Mouse (Mus musculus) heart, embryonic 11.5 days (tissue): Measurements from ENCODE around the gene Ccdc181. TPM values are rescaled to one million over a fixed set of nuclear protein-coding genes. Genes with fewer than 3 reads are reported as not detected.

ENCODE experiments used
- ATAC-seq: fragments of 200-750 bp; cut with Nextera tagmentation; replicated peaks from 2 replicates; pipeline ENCODE4 v1.8.0; 2017; ENCODE audit warnings: moderate library complexity; ENCODE audit not compliant: insufficient number of reproducible peaks, low FRiP score, low TSS enrichment
- H3K27ac ChIP-seq: fragments of 300-500 bp; sonication (generic); 2 replicates; pipeline ENCODE4 v1.5.1; 2014; ENCODE audit warnings: mild to moderate bottlenecking, low read depth, low read length
- H3K27me3 ChIP-seq: fragments of 300-500 bp; sonication (generic); 2 replicates; pipeline ENCODE4 v1.6.1; 2014; ENCODE audit warnings: mild to moderate bottlenecking, low read length, mixed read lengths; ENCODE audit not compliant: control insufficient read depth, insufficient read depth
- H3K36me3 ChIP-seq: fragments of 300-500 bp; sonication (generic); 2 replicates; pipeline ENCODE4 v1.6.1; 2014; ENCODE audit warnings: mild to moderate bottlenecking, low read length, moderate library complexity, mixed read lengths; ENCODE audit not compliant: control insufficient read depth, insufficient read depth
- H3K4me1 ChIP-seq: fragments of 300-500 bp; sonication (generic); 2 replicates; pipeline ENCODE4 v1.6.1; 2014; ENCODE audit warnings: low read length; ENCODE audit not compliant: control insufficient read depth, insufficient read depth
- H3K4me2 ChIP-seq: fragments of 300-500 bp; sonication (generic); 2 replicates; pipeline ENCODE4 v1.6.1; 2014; ENCODE audit warnings: mild to moderate bottlenecking, moderate library complexity
- H3K4me3 ChIP-seq: fragments of 300-500 bp; sonication (generic); 2 replicates; pipeline ENCODE4 v1.5.1; 2014; ENCODE audit warnings: low read depth, low read length
- H3K9ac ChIP-seq: fragments of 300-500 bp; sonication (generic); 2 replicates; pipeline ENCODE4 v1.6.1; 2014; ENCODE audit warnings: mild to moderate bottlenecking, low read depth, low read length, moderate library complexity
- H3K9me3 ChIP-seq: fragments of 300-500 bp; sonication (generic); replicated peaks from 2 replicates; pipeline ENCODE4 v1.6.1; 2016; ENCODE audit warnings: low read length; ENCODE audit not compliant: control insufficient read depth
- WGBS: fragments of 180-500 bp; shearing (Covaris S2); extraction: QIAGEN DNeasy Blood & Tissue Kit; methylation state at CpG from one replicate; pipeline ENCODE4 v1.1.7; 2014; ENCODE audit not compliant: insufficient replicate concordance; 5-methylcytosine and 5-hydroxymethylcytosine counted together
- polyA plus RNA-seq: library from polyadenylated mRNA; unstranded; fragments of >200 nt; fragmentation: Nextera tagmentation; extraction: Ambion mirVana; gene quantifications from 2 replicates; pipeline ENCODE4 v1.2.1, GENCODE M21; 2014

The Ccdc181 gene
- polyA plus RNA-seq, 1 experiment from 2014 or later, result 8.4 TPM

DNA sequence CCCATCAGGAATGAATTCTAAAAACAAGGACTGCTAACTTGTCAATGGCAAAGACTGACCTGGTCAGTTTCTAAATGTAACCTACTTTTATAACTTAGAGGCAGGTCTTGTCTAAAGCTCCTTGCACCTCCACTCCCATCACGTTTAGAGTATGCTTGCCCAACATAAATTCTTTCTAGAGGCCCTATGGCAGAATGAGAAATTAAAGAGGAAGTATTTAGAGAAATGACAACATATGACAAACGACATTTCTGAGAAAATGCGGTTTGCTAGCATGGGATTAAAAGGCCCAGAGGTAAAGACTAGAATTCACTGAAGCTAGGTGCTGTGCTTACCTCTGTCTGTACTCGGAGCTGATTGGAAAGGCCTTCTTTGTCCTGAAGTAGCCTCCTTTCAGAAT lies 26.6 kb downstream of the Ccdc181 start:
- Histone ChIP-seq H3K4me3 (no peak overlapping the region), H3K4me2 (no peak overlapping the region), H3K9me3 (no peaks in the 10 kb centered on the region), H3K27me3 (no peaks in the 10 kb centered on the region), H3K36me3 (peaks cover 24% of the 10 kb centered on the region), H3K4me1 (no peaks in the 10 kb centered on the region), H3K27ac (no peak overlapping the region), H3K9ac (no peak overlapping the region)
- WGBS, result 89% methylated on average over 4 of the region's 4 CpGs
- no peak for ATAC-seq

DNA sequence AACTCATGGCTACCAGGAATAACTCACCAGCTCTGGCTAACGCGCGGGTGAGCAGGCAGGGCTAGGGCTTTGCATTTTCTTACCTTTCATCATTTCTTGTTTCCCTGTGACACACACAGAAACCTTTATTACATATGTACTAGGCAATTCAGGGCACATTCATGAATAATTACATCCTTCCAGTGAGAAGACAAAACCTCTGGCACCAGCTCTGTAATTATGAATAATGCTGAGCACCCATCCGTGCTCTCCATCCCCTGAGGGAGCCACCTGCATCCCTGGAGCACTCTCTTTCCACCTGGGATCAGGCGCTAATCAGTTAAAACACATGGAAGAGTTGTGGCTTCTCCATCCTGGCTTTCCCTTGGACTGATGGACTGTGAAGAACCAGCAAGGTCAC lies 28.4 kb downstream of the Ccdc181 start, which contains the start of gene Nme7:
Gene Nme7, plus strand, starts transcription at position 301 of the 400 bp plus-strand sequence.
- H3K4me3 ChIP-seq, result no peak within 1 kb of the TSS
- no peak for ATAC-seq
- no peak within 1 kb of the TSS for H3K9ac ChIP-seq
- no peak within 1 kb of the TSS for H3K27ac ChIP-seq
- H3K4me1 ChIP-seq, result peaks cover 5% of the 10 kb centered on the region; the same call in 1 of the 2 replicates
- peaks cover 20% of the 10 kb centered on the region for H3K36me3 ChIP-seq
- 86% methylated on average over 5 of the region's 5 CpGs for WGBS
- H3K27me3 ChIP-seq, result no peaks in the 10 kb centered on the region
- H3K9me3 ChIP-seq, result no peaks in the 10 kb centered on the region
- H3K4me2 ChIP-seq, result no peak within 1 kb of the TSS

DNA sequence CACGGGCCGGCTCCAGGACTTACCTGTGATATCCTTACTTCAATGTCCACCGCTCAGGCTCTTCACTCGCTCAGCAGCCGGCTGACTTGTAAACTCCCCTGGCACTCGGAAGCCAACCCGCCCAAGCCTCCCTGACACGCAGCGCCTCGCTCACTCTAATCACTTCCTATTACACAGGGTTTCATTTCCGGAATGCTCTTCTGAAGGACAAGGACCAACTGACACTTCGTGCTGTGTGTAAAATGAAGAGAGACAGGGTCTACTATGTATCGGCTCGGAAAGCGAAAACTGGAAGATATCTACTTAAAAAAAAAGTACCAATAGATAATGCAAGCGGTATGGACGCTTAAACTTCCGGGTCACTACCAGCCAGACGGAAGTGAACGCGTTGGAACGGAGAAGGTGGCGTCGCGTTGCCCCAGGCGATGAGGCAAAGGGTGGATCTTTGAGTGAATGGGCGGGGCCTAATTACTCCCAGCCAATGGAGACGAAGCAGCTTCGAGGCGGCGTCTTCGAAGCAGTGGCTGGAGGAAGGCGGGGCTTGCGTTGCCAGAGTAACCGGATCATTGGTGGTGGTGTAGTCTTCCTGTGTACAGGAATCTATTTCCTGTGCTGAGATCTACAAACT lies 31.9 kb downstream of the Ccdc181 start, which contains the start of gene Blzf1:
Gene Blzf1, minus strand, starts transcription at position 366 of the 628 bp plus-strand sequence.
- peaks cover 5% of the 10 kb centered on the region; the same call in 1 of the 2 replicates for H3K4me1 ChIP-seq
- peak within 1 kb of the TSS; percentile 66 for H3K27ac ChIP-seq
- peak within 1 kb of the TSS; percentile 80 for H3K4me2 ChIP-seq
- H3K9ac ChIP-seq, result peak within 1 kb of the TSS; percentile 87
- H3K27me3 ChIP-seq, result no peaks in the 10 kb centered on the region
- peak; percentile 98 for ATAC-seq
- WGBS, result under 1% methylated on average over 35 of the region's 35 CpGs
- H3K36me3 ChIP-seq, result peaks cover 1% of the 10 kb centered on the region
- H3K9me3 ChIP-seq, result no peaks in the 10 kb centered on the region
- peak within 1 kb of the TSS; percentile 94 for H3K4me3 ChIP-seq

DNA sequence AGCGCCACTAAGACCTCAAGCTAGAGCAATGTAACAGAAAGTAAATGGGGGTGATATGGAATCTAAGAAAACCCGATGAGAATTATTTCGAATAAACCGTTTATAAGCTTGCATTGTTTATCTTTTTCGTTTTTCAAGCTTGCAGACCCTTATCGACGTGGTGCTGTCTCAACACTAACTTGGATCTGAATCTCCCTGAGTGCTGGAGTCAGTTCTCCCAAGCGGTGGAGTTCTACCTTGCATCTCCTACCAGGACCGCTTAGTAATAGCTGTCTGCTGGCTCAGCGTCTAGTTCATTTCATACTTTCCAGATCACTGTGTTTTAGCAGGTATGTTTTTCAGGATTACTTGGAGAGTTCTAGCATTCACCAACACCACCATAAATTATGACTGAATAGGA lies 32.5 kb downstream of the Ccdc181 start:
- WGBS, result 11% methylated on average over 10 of the region's 10 CpGs
- H3K9ac ChIP-seq, result peak overlapping the region; percentile 72
- ATAC-seq, result no peak
- H3K4me1 ChIP-seq, result peaks cover 5% of the 10 kb centered on the region; the same call in 1 of the 2 replicates
- peak overlapping the region; percentile 94 for H3K4me3 ChIP-seq
- no peaks in the 10 kb centered on the region for H3K9me3 ChIP-seq
- H3K4me2 ChIP-seq, result peak overlapping the region; percentile 80
- H3K27ac ChIP-seq, result peak overlapping the region; percentile 29; the same call in 1 of the 2 replicates
- no peaks in the 10 kb centered on the region for H3K27me3 ChIP-seq
- H3K36me3 ChIP-seq, result 0 out of 2 replicates have a peak, but pooled peaks cover 2% of the 10 kb centered on the region

DNA sequence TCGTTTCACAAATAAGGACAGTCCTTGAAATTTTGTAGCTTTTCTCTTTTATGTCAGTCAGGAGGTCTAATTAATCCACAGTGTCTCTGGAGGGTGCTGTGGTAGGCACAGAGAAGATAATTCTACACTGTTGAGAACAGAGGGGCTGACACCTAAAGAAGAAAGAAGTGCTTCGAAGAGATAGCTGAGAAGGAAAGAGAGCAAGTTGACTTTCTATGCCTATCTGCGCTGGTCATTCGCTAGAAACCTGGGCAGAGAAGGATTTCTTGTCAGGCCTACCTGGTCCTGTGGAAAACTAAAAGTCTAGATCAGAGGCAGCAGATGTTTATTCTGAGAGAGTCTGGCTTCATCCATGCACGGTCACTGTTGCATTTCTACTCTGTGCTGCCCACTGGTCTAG lies 38.7 kb downstream of the Ccdc181 start:
- Histone ChIP-seq H3K9me3 (no peaks in the 10 kb centered on the region), H3K4me1 (peaks cover 6% of the 10 kb centered on the region; the same call in 1 of the 2 replicates), H3K27ac (no peak overlapping the region), H3K9ac (no peak overlapping the region), H3K4me2 (no peak overlapping the region), H3K4me3 (no peak overlapping the region), H3K27me3 (no peaks in the 10 kb centered on the region), H3K36me3 (0 out of 2 replicates have a peak, but pooled peaks cover 2% of the 10 kb centered on the region)
- no peak for ATAC-seq
- WGBS, result 82% methylated on average over 5 of the region's 5 CpGs

DNA sequence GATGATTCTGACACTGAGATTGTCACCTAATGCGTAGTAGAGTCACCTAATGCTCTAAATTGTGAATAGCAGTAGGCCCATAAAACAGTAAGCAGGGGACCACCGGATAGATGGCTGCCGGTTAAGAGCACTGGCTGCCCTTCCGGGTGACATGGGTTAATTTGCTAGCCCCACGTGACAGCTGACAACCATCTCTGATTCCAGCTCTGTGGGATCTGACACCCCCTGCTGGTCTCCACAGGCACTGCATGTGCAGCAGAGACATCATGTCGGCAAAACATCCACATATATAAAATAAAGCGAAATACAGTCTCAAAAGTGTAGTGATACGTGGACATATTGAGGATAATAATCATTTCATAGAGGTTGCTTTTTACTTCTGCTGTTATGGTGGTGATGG lies 39.9 kb downstream of the Ccdc181 start:
- Histone ChIP-seq H3K27me3 (no peaks in the 10 kb centered on the region), H3K4me3 (no peak overlapping the region), H3K4me1 (peaks cover 14% of the 10 kb centered on the region), H3K9me3 (no peaks in the 10 kb centered on the region), H3K4me2 (no peak overlapping the region), H3K36me3 (0 out of 2 replicates have a peak, but pooled peaks cover 2% of the 10 kb centered on the region), H3K9ac (no peak overlapping the region), H3K27ac (no peak overlapping the region)
- 73% methylated on average over 8 of the region's 8 CpGs for WGBS
- no peak for ATAC-seq

DNA sequence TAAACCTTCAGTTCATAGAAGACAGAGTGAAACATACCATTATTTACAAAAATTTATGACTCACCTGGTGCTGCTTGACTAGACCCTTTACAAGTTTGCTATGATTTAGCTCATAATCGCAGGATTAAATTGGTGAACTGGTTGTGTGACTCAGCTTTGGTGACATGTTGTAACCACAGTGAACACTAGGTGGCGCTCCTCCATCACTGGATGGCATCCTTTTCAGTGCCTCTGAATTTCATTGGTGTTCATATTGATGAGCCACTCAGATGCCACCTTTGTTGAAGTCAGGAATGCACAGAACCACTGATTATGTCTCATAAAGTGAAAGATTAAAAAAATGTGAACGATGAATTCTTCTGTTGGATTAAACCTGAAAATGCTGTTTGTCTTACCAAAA lies 41.3 kb downstream of the Ccdc181 start:
- WGBS, result 29% methylated on average over 3 of the region's 3 CpGs
- no peak for ATAC-seq
- H3K4me3 ChIP-seq, result no peak overlapping the region
- H3K27ac ChIP-seq, result no peak overlapping the region
- no peak overlapping the region for H3K4me2 ChIP-seq
- H3K36me3 ChIP-seq, result 0 out of 2 replicates have a peak, but pooled peaks cover 2% of the 10 kb centered on the region
- H3K9me3 ChIP-seq, result no peaks in the 10 kb centered on the region
- no peaks in the 10 kb centered on the region for H3K27me3 ChIP-seq
- H3K4me1 ChIP-seq, result peaks cover 18% of the 10 kb centered on the region
- H3K9ac ChIP-seq, result no peak overlapping the region

DNA sequence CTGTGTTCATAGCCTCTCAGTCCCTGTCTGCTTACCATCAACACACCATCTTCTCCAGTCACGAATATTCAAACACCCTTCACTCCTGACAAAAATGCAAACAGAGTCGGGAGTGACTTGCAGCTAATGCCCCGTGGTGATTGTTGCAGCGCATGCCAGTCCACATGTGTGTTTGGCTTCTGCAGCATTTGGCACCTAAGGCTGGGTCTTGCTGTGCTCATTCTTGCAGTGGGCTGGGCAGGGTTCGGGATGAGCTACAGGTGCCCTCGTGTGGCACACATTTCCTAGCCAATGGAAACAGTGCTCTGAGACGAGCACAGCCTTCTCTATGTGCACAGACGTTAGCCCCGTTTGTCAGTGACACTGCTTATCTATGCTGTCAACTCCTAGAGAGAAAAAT lies 41.9 kb downstream of the Ccdc181 start:
- 0 out of 2 replicates have a peak, but pooled peaks cover 2% of the 10 kb centered on the region for H3K36me3 ChIP-seq
- H3K4me3 ChIP-seq, result no peak overlapping the region
- no peak for ATAC-seq
- peaks cover 18% of the 10 kb centered on the region for H3K4me1 ChIP-seq
- H3K4me2 ChIP-seq, result no peak overlapping the region
- H3K27ac ChIP-seq, result peak overlapping the region; percentile 15; the same call in 1 of the 2 replicates
- H3K27me3 ChIP-seq, result no peaks in the 10 kb centered on the region
- WGBS, result 48% methylated on average over 9 of the region's 9 CpGs
- H3K9ac ChIP-seq, result no peak overlapping the region
- no peaks in the 10 kb centered on the region for H3K9me3 ChIP-seq

DNA sequence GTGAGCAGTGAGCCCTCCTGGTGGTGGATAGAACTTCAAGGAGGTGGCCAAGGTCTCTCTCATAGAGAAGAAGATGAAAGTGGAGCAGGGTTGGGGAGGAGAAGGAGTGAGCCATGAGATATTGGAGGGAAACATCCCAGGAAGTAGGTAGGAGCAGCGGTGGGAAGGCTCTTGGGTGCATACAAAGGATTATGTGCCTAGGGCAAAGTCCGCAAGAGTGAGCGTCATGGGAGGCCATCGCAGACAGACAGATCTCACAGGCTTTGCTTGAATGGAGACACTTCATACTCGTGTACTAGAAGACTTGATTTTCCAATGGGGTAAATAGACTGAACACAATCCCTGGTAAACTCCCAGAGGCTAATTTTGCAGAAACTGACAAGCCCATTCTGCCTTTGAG lies 43.1 kb downstream of the Ccdc181 start:
- Histone ChIP-seq H3K9ac (no peak overlapping the region), H3K9me3 (no peaks in the 10 kb centered on the region), H3K4me2 (no peak overlapping the region), H3K4me1 (peaks cover 18% of the 10 kb centered on the region), H3K27ac (no peak overlapping the region), H3K36me3 (no peaks in the 10 kb centered on the region), H3K27me3 (no peaks in the 10 kb centered on the region), H3K4me3 (no peak overlapping the region)
- no peak for ATAC-seq
- WGBS, result 93% methylated on average over 5 of the region's 5 CpGs
